Mouse (Mus musculus) C2C12 (cell line): ENCODE results near the gene Helq.

Experiments used
- CTCF ChIP-seq: IDR thresholded peaks from one replicate; pipeline ENCODE4 v1.5.1; 2011; ENCODE audit not compliant: control insufficient read depth, insufficient read depth, insufficient read length
- MAX ChIP-seq: IDR thresholded peaks from one replicate; pipeline ENCODE4 v1.6.1; 2011; ENCODE audit warnings: mild to moderate bottlenecking, control low read depth
- USF1 ChIP-seq: IDR thresholded peaks from one replicate; pipeline ENCODE4 v1.6.1; 2011; ENCODE audit warnings: low read depth, mild to moderate bottlenecking, control low read depth, moderate library complexity

GRCm38 (mm10) chr5:100819568-100820480 lies 21.4 kb upstream of the Helq start:
- no peak for TF ChIP-seq CTCF
- TF ChIP-seq MAX = no peak
- no peak for TF ChIP-seq USF1
